Mouse (Mus musculus) left cerebral cortex, postnatal 25 days (tissue): ENCODE data around the gene 6330409D20Rik. TPM values are rescaled to one million over a fixed set of nuclear protein-coding genes. Genes with fewer than 3 reads are reported as not detected.
A peak's percentile ranks its signal among the peaks of the same experiment; 100 is the strongest.

Experiments used
- DNase-seq, 2 experiments: peaks; one replicate each; pipeline ENCODE4 v3.0.0; 2022; ENCODE audit warnings: low spot score in 2 of 2, mixed read lengths in 1 of 2
- intact Hi-C: fragments of 180-260 bp; cut with DNase I; formaldehyde crosslinking; loops from one replicate; pipeline ENCODE4 v1.15.1; 2025
- total RNA-seq, 2 experiments: library from RNA; stranded (reverse); gene quantifications; 2 replicates each; pipeline ENCODE4 v1.2.3; 2021

The 6330409D20Rik gene
- total RNA-seq, 2 experiments from 2014 or later: 2.3 to 2.4 TPM

- no peak for DNase-seq
- intact Hi-C loops: loop anchor here (5.0 kb wide), 1 partner anchor 131 kb away; no protein-coding TSS in a partner anchor
Observed at GRCm38 (mm10) chr2:32758503-32758902, 17.7 kb upstream of the 6330409D20Rik start.

- DNase-seq: peak; percentile 98 to 99
- intact Hi-C loops: loop anchor here (1.0 to 5.0 kb wide), 2 partner anchors 44 to 130 kb away; partner anchors contain the start of gene Cdk9
Observed at GRCm38 (mm10) chr2:32757056-32757845, 16.4 kb upstream of the 6330409D20Rik start, which contains the start of gene Tor2a. TSS of gene Tor2a (plus strand) at chr2:32757234.

- no peak for DNase-seq
- intact Hi-C loops: loop anchor here (1.0 to 5.0 kb wide), 2 partner anchors 43 to 129 kb away; partner anchors contain the start of gene Cdk9
Observed at GRCm38 (mm10) chr2:32756674-32757055, 15.8 kb upstream of the 6330409D20Rik start.

GRCm38 (mm10) chr2:32752181-32752580 is 11.4 kb upstream of the 6330409D20Rik start:
- no peak for DNase-seq
- intact Hi-C loops: no loop called here

- DNase-seq: no peak
- intact Hi-C loops: no loop called here
Observed at GRCm38 (mm10) chr2:32751665-32752033, 10.8 kb upstream of the 6330409D20Rik start.

GRCm38 (mm10) chr2:32750887-32751664 is 10.3 kb upstream of the 6330409D20Rik start:
- no peak for DNase-seq
- intact Hi-C loops: no loop called here

GRCm38 (mm10) chr2:32750199-32750598 is 9.4 kb upstream of the 6330409D20Rik start:
- no peak for DNase-seq
- intact Hi-C loops: no loop called here

GRCm38 (mm10) chr2:32749082-32749481 is 8.3 kb upstream of the 6330409D20Rik start:
- DNase-seq: no peak
- intact Hi-C loops: no loop called here

- intact Hi-C loops: no loop called here
- DNase-seq: no peak
Observed at GRCm38 (mm10) chr2:32744272-32744982, 3.6 kb upstream of the 6330409D20Rik start.

- DNase-seq: peak; percentile 88 to 92
- intact Hi-C loops: no loop called here
Observed at GRCm38 (mm10) chr2:32742173-32742531, 1.3 kb upstream of the 6330409D20Rik start.

- DNase-seq: peak; percentile 65
- intact Hi-C loops: loop anchor here (1.0 kb wide), 1 partner anchor 28 kb away; the partner anchor contains the start of gene Cdk9
Observed at GRCm38 (mm10) chr2:32741273-32742172, 707 bp upstream of the 6330409D20Rik start.

- no peak for DNase-seq
- intact Hi-C loops: no loop called here
Observed at GRCm38 (mm10) chr2:32739311-32739710, 1.5 kb downstream of the 6330409D20Rik start.

- intact Hi-C loops: no loop called here
Observed at GRCm38 (mm10) chr2:32737008-32737407, 3.8 kb downstream of the 6330409D20Rik start.

GRCm38 (mm10) chr2:32736306-32736829 is 4.4 kb downstream of the 6330409D20Rik start:
- intact Hi-C loops: no loop called here
- DNase-seq: no peak

More at GRCm38 (mm10) chr2:32737008-32737407, 3.8 kb downstream of the 6330409D20Rik start:
- DNase-seq: no peak

- intact Hi-C loops: no loop called here
- DNase-seq: no peak
Observed at GRCm38 (mm10) chr2:32734933-32735332, 5.9 kb downstream of the 6330409D20Rik start.

GRCm38 (mm10) chr2:32734480-32734879 is 6.3 kb downstream of the 6330409D20Rik start:
- DNase-seq: no peak
- intact Hi-C loops: no loop called here

GRCm38 (mm10) chr2:32732695-32733094 is 8.1 kb downstream of the 6330409D20Rik start:
- intact Hi-C loops: no loop called here
- DNase-seq: no peak

GRCm38 (mm10) chr2:32731911-32732310 is 8.9 kb downstream of the 6330409D20Rik start:
- DNase-seq: no peak

GRCm38 (mm10) chr2:32730854-32731253 is 10.0 kb downstream of the 6330409D20Rik start:
- DNase-seq: no peak
- intact Hi-C loops: no loop called here

More at GRCm38 (mm10) chr2:32731911-32732310, 8.9 kb downstream of the 6330409D20Rik start:
- intact Hi-C loops: no loop called here
